Mouse (Mus musculus): Measurements from ENCODE around the gene Aldh1a3. TPM values are rescaled to one million over a fixed set of nuclear protein-coding genes. Genes with fewer than 3 reads are reported as not detected.

Gene Aldh1a3
- polyA plus RNA-seq, 1 experiment from 2014 or later = 56.9 TPM

DNA sequence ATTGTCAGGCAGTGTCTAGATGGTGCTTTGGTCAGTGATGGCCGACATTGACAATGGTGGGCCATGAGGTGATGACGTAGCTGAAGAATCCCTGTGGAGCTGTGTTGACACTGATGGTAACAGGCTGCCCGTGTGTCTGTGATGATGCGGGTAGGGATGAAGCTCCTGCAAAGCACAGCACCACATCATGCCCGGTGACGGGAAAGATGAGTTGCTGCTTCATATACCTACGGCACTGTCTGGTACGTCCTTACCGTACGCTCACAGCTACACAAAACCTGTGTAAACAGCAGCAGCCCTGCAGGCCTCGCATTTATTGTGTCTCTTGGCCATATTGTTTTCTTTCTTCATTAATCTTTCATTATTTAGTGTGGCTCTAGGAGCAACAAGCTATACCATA lies 62.8 kb downstream of the Aldh1a3 start:
- H3K27ac ChIP-seq = no peak overlapping the region
- no peak for ATAC-seq (ENCODE audit: insufficient number of reproducible peaks, insufficient read depth, low FRiP score, low TSS enrichment)
- no peaks in the 10 kb centered on the region for H3K27me3 ChIP-seq
- no peaks in the 10 kb centered on the region for H3K36me3 ChIP-seq
- H3K4me3 ChIP-seq = no peak overlapping the region
- no peak overlapping the region for H3K9ac ChIP-seq
- H3K4me1 ChIP-seq = 0 out of 2 replicates have a peak, but pooled peaks cover 5% of the 10 kb centered on the region
- WGBS = 92% methylated on average over 11 of the region's 11 CpGs
- no peak overlapping the region for H3K4me2 ChIP-seq (replicated peaks)
- peaks cover 7% of the 10 kb centered on the region for H3K9me3 ChIP-seq

DNA sequence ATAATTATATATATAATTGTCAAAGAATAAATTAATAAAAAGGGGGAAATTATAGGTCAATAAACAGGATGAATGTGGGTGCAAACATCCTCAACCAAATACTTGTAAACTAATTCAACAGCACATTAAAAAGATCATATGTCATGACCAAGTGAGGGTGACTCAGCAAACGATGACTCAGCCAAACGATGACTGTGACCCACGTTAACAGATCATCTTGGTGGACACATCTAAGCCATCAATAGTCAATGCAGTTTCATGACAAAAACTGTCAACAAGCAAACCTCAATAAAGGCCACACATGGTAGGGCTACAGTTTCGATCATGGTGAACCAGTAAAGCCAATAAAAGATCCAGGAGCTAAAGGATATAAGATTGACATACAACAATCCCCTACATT lies 68.3 kb downstream of the Aldh1a3 start:
- ATAC-seq (ENCODE audit: insufficient number of reproducible peaks, insufficient read depth, low FRiP score, low TSS enrichment) = no peak
- H3K27me3 ChIP-seq = no peaks in the 10 kb centered on the region
- no peak overlapping the region for H3K9ac ChIP-seq
- peaks cover 7% of the 10 kb centered on the region for H3K9me3 ChIP-seq
- no peaks in the 10 kb centered on the region for H3K36me3 ChIP-seq
- H3K4me3 ChIP-seq = no peak overlapping the region
- 90% methylated on average over 4 of the region's 4 CpGs for WGBS
- H3K27ac ChIP-seq = no peak overlapping the region
- no peaks in the 10 kb centered on the region for H3K4me1 ChIP-seq
- H3K4me2 ChIP-seq (replicated peaks) = no peak overlapping the region

- Histone ChIP-seq H3K27ac (no peak overlapping the region), H3K9ac (no peak overlapping the region), H3K4me1 (no peaks in the 10 kb centered on the region), H3K36me3 (no peaks in the 10 kb centered on the region), H3K4me2 (replicated peaks) (no peak overlapping the region), H3K9me3 (peaks cover 7% of the 10 kb centered on the region), H3K4me3 (no peak overlapping the region), H3K27me3 (no peaks in the 10 kb centered on the region)
- WGBS = 88% methylated on average over 3 of the region's 3 CpGs
- ATAC-seq (ENCODE audit: insufficient number of reproducible peaks, insufficient read depth, low FRiP score, low TSS enrichment) = no peak
Measured at GRCm38 (mm10) chr7:66358461-66358860, 68.9 kb downstream of the Aldh1a3 start.

- 84% methylated on average over 8 of the region's 8 CpGs for WGBS
- H3K36me3 ChIP-seq = no peaks in the 10 kb centered on the region
- H3K9me3 ChIP-seq = peaks cover 3% of the 10 kb centered on the region; the same call in 1 of the 2 replicates
- H3K9ac ChIP-seq = no peak overlapping the region
- no peak overlapping the region for H3K4me2 ChIP-seq (replicated peaks)
- H3K27me3 ChIP-seq = no peaks in the 10 kb centered on the region
- ATAC-seq (ENCODE audit: insufficient number of reproducible peaks, insufficient read depth, low FRiP score, low TSS enrichment) = no peak
- no peaks in the 10 kb centered on the region for H3K4me1 ChIP-seq
- H3K4me3 ChIP-seq = no peak overlapping the region
- H3K27ac ChIP-seq = no peak overlapping the region
Measured at GRCm38 (mm10) chr7:66355791-66356522, 71.4 kb downstream of the Aldh1a3 start.

GRCm38 (mm10) chr7:66354911-66355310 lies 72.4 kb downstream of the Aldh1a3 start:
- H3K4me2 ChIP-seq (replicated peaks) = no peak overlapping the region
- no peaks in the 10 kb centered on the region for H3K27me3 ChIP-seq
- H3K9me3 ChIP-seq = no peaks in the 10 kb centered on the region
- no peak overlapping the region for H3K27ac ChIP-seq
- no peaks in the 10 kb centered on the region for H3K36me3 ChIP-seq
- H3K4me1 ChIP-seq = no peaks in the 10 kb centered on the region
- no peak overlapping the region for H3K9ac ChIP-seq
- no peak overlapping the region for H3K4me3 ChIP-seq
- WGBS = 51% methylated on average over 3 of the region's 3 CpGs
- no peak for ATAC-seq (ENCODE audit: insufficient number of reproducible peaks, insufficient read depth, low FRiP score, low TSS enrichment)

DNA sequence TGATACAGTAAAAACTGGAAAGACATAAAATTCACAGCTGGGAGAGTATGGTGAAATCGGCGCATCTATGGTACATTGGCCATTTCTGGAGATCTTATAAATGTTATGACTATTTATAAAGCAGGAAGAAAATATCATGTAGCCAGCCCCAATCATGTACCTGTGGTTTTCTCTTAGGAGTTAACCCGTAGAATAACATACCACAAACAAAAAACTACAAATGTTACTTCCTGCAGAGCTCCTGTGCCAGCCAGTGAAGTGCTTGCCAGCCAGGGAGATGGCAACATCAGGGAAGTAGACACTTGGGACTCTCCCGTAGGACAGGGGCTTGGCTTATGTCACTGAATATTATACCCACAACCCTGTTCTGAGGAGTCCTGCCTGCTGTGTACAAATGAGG lies 76.2 kb downstream of the Aldh1a3 start:
- WGBS = 84% methylated on average over 4 of the region's 4 CpGs
- 0 out of 2 replicates have a peak, but pooled peaks cover 5% of the 10 kb centered on the region for H3K4me1 ChIP-seq

DNA sequence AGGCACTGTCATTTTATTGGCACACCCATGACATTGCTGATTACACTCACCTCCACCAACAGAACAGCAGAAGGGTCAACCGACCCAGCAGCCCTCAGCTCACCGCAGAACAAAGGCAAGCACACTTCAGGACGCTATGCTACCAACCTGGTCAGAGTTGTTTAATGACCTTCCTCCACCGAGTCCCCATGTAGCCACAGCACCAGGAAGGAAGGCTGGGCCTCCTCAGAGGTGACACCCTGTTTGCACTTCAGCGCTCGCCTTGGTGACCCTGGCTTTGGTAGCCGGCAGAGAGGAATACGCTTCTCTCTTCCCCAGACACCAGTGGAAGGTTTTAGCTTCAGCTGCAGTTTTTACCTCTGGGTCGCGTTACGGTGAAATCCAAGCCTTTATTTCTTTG lies 77.6 kb downstream of the Aldh1a3 start:
- no peaks in the 10 kb centered on the region for H3K9me3 ChIP-seq
- H3K4me2 ChIP-seq (replicated peaks) = no peak overlapping the region
- H3K9ac ChIP-seq = no peak overlapping the region
- H3K36me3 ChIP-seq = no peaks in the 10 kb centered on the region
- H3K4me3 ChIP-seq = no peak overlapping the region
- H3K27me3 ChIP-seq = no peaks in the 10 kb centered on the region
- H3K4me1 ChIP-seq = 0 out of 2 replicates have a peak, but pooled peaks cover 5% of the 10 kb centered on the region
- no peak overlapping the region for H3K27ac ChIP-seq
- ATAC-seq (ENCODE audit: insufficient number of reproducible peaks, insufficient read depth, low FRiP score, low TSS enrichment) = no peak
- 58% methylated on average over 11 of the region's 11 CpGs for WGBS

More for the DNA sequence above, 76.2 kb downstream of the Aldh1a3 start:
- Histone ChIP-seq H3K9me3 (no peaks in the 10 kb centered on the region), H3K9ac (no peak overlapping the region), H3K4me2 (replicated peaks) (no peak overlapping the region), H3K4me3 (no peak overlapping the region), H3K36me3 (no peaks in the 10 kb centered on the region), H3K27ac (no peak overlapping the region), H3K27me3 (no peaks in the 10 kb centered on the region)
- ATAC-seq (ENCODE audit: insufficient number of reproducible peaks, insufficient read depth, low FRiP score, low TSS enrichment) = no peak

GRCm38 (mm10) chr7:66348588-66348987 lies 78.7 kb downstream of the Aldh1a3 start:
- 87% methylated on average over 10 of the region's 10 CpGs for WGBS
- Histone ChIP-seq H3K4me2 (replicated peaks) (no peak overlapping the region), H3K27me3 (no peaks in the 10 kb centered on the region), H3K27ac (no peak overlapping the region), H3K4me1 (0 out of 2 replicates have a peak, but pooled peaks cover 5% of the 10 kb centered on the region), H3K9ac (no peak overlapping the region), H3K4me3 (no peak overlapping the region), H3K36me3 (no peaks in the 10 kb centered on the region), H3K9me3 (no peaks in the 10 kb centered on the region)
- no peak for ATAC-seq (ENCODE audit: insufficient number of reproducible peaks, insufficient read depth, low FRiP score, low TSS enrichment)

DNA sequence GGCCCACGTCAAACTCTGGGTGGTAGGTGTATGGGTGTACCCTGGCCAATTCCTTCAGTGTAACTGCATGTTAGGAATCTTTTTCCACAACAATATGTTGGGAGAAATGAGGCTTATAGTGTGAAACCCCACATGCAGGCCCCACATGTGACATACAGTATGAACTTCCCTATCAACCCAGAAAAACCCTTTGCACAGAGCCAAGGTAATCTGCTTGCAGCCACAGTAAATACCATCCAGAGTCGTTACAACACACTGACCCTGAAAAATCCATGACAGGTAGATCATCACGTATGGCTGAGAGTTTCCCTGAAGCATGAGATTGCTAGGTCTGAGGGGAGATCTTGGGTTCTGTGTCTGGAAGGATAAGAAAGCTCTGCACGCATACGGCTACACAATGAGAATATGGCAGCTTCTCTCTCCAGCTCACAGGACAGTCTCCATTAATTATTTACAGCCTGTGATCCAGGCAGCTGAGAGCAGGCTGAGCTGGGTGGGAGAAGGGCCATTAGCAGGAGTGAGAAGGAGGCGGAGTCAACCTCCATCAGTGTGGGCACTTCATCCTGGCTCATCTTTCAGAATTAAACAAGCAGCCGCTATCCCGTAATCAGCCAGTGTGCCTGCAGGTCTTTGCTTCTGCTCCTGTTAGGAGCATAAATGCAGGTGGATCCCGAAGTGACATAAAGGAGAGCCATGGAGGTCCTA lies 80.2 kb downstream of the Aldh1a3 start:
- no peak overlapping the region for H3K4me2 ChIP-seq (replicated peaks)
- H3K27ac ChIP-seq = no peak overlapping the region
- H3K4me3 ChIP-seq = no peak overlapping the region
- no peaks in the 10 kb centered on the region for H3K9me3 ChIP-seq
- H3K9ac ChIP-seq = no peak overlapping the region
- H3K36me3 ChIP-seq = no peaks in the 10 kb centered on the region
- no peaks in the 10 kb centered on the region for H3K27me3 ChIP-seq
- 0 out of 2 replicates have a peak, but pooled peaks cover 5% of the 10 kb centered on the region for H3K4me1 ChIP-seq
- 0 out of 2 replicates have a peak, but pooled peaks have one; percentile 15 for ATAC-seq (ENCODE audit: insufficient number of reproducible peaks, insufficient read depth, low FRiP score, low TSS enrichment)
- 59% methylated on average over 9 of the region's 9 CpGs for WGBS

DNA sequence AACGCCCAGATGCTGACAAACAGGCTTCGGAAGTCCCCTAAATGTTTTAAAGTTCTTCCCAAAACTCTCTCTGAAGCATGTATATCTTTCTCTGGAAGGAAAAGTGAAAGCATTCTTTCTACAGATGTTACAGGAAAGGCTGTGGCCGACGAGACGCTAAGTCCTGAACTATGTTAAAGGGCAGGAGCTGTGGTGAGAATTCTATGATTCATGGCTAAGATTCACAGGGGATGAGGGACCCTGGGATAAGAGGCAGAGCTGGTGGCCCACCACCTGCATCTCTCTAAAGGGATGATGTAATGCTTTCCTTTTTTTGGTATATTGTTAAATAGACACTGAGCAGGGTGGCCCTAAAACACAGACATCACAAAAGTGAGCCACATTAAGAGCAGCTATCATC lies 84.0 kb downstream of the Aldh1a3 start:
- no peak for ATAC-seq (ENCODE audit: insufficient number of reproducible peaks, insufficient read depth, low FRiP score, low TSS enrichment)
- H3K27me3 ChIP-seq = no peaks in the 10 kb centered on the region
- 87% methylated on average over 5 of the region's 5 CpGs for WGBS

DNA sequence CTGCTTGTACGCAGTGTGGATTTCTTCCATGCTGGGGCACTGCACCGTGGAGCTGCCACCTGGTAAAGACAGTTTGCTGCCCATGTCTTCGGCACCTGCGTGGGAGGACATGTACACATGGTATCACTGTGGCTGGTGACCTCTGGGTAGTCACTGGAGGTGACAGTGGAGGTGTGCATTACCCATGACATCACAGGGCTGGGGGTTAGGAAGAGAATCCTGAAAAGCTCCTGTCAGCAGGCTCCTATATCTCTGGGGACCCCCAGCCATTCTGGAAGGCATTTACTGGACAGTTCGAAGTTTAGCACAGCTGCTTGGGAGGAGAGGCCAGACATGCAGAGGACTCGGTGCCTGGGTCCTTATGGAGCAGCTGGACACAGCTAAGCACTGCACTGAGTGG lies 84.5 kb downstream of the Aldh1a3 start:
- Histone ChIP-seq H3K4me2 (replicated peaks) (no peak overlapping the region), H3K9me3 (no peaks in the 10 kb centered on the region), H3K9ac (no peak overlapping the region), H3K27ac (no peak overlapping the region), H3K36me3 (no peaks in the 10 kb centered on the region), H3K27me3 (no peaks in the 10 kb centered on the region), H3K4me1 (peaks cover 5% of the 10 kb centered on the region; the same call in 1 of the 2 replicates), H3K4me3 (no peak overlapping the region)
- 76% methylated on average over 6 of the region's 6 CpGs for WGBS
- no peak for ATAC-seq (ENCODE audit: insufficient number of reproducible peaks, insufficient read depth, low FRiP score, low TSS enrichment)

More for the DNA sequence above, 84.0 kb downstream of the Aldh1a3 start:
- Histone ChIP-seq H3K4me3 (no peak overlapping the region), H3K36me3 (no peaks in the 10 kb centered on the region), H3K4me1 (peaks cover 5% of the 10 kb centered on the region; the same call in 1 of the 2 replicates), H3K9me3 (no peaks in the 10 kb centered on the region), H3K27ac (no peak overlapping the region), H3K4me2 (replicated peaks) (no peak overlapping the region), H3K9ac (no peak overlapping the region)

- Histone ChIP-seq H3K4me1 (peaks cover 3% of the 10 kb centered on the region; the same call in 1 of the 2 replicates), H3K9ac (no peak overlapping the region), H3K9me3 (no peaks in the 10 kb centered on the region), H3K27ac (no peak overlapping the region), H3K4me3 (no peak overlapping the region), H3K4me2 (replicated peaks) (no peak overlapping the region), H3K36me3 (no peaks in the 10 kb centered on the region), H3K27me3 (no peaks in the 10 kb centered on the region)
- WGBS = 32% methylated on average over 4 of the region's 4 CpGs
- ATAC-seq (ENCODE audit: insufficient number of reproducible peaks, insufficient read depth, low FRiP score, low TSS enrichment) = no peak
Measured at GRCm38 (mm10) chr7:66342323-66342722, 85.0 kb downstream of the Aldh1a3 start.
